Mouse (Mus musculus): ENCODE measurements at regions not wholly inside any gene's neighbourhood (a gene's known extent, or its start where the extent isn't known, plus 50 kb on each side); places are given as distances from the start of the nearest gene placed in this dataset.

DNA sequence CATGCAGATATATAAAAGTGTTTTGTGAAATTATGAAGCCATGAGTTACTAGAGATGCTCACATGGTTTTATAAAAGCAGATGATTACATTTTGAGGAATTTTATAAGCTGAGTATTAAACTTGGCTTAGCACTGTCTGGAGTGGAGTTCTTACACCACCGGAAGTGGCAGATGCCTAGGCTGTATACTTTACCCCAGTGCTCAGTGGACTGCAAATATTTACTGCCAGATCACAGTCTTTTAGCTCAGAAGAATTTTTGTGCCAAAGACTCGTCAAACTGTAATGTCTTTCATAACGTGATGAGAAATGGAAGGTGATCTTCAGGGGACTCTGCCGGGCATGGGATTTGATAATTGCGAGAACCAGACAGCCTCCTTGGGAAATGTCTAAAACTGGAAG is 136.1 kb upstream of the 9330182O14Rik start:
- H3K4me1 ChIP-seq, result peaks cover 5% of the 10 kb centered on the region
- no peak for TF ChIP-seq FLI1 (IDR thresholded peaks at IDR 0.05; ENCODE audit: low read length)
- TF ChIP-seq GATA1 (IDR thresholded peaks at IDR 0.05; ENCODE audit: borderline replicate concordance, low read length), result no peak
- peaks cover 5% of the 10 kb centered on the region for H3K36me3 ChIP-seq (replicated peaks; ENCODE audit: low read length)
- no peaks in the 10 kb centered on the region for H3K27me3 ChIP-seq (replicated peaks)
- no peaks in the 10 kb centered on the region for H3K9me3 ChIP-seq
- H3K4me3 ChIP-seq (replicated peaks), result no peak overlapping the region

- Histone ChIP-seq H3K36me3 (replicated peaks; ENCODE audit: low read length) (no peaks in the 10 kb centered on the region), H3K4me1 (peaks cover 6% of the 10 kb centered on the region), H3K9me3 (no peaks in the 10 kb centered on the region), H3K27me3 (replicated peaks) (no peaks in the 10 kb centered on the region), H3K4me3 (replicated peaks) (no peak overlapping the region)
- TF ChIP-seq FLI1 (IDR thresholded peaks at IDR 0.05; ENCODE audit: low read length) (no peak), GATA1 (IDR thresholded peaks at IDR 0.05; ENCODE audit: borderline replicate concordance, low read length) (no peak)
Observed at GRCm38 (mm10) chr15:40000022-40000421, 134.1 kb upstream of the 9330182O14Rik start.

- Histone ChIP-seq H3K9me3 (no peaks in the 10 kb centered on the region), H3K4me3 (replicated peaks) (no peak overlapping the region), H3K27me3 (replicated peaks) (no peaks in the 10 kb centered on the region), H3K36me3 (replicated peaks; ENCODE audit: low read length) (no peaks in the 10 kb centered on the region), H3K4me1 (peaks cover 13% of the 10 kb centered on the region)
- TF ChIP-seq GATA1 (IDR thresholded peaks at IDR 0.05; ENCODE audit: borderline replicate concordance, low read length), result no peak
- TF ChIP-seq FLI1 (IDR thresholded peaks at IDR 0.05; ENCODE audit: low read length), result no peak
Observed at GRCm38 (mm10) chr15:40005096-40005495, 129.1 kb upstream of the 9330182O14Rik start.

- TF ChIP-seq GATA1 (IDR thresholded peaks at IDR 0.05; ENCODE audit: borderline replicate concordance, low read length) (no peak), FLI1 (IDR thresholded peaks at IDR 0.05; ENCODE audit: low read length) (no peak)
- no peaks in the 10 kb centered on the region for H3K27me3 ChIP-seq (replicated peaks)
- H3K9me3 ChIP-seq, result no peaks in the 10 kb centered on the region
- H3K36me3 ChIP-seq (replicated peaks; ENCODE audit: low read length), result no peaks in the 10 kb centered on the region
- no peak overlapping the region for H3K4me3 ChIP-seq (replicated peaks)
- peaks cover 11% of the 10 kb centered on the region for H3K4me1 ChIP-seq
Observed at GRCm38 (mm10) chr15:40007844-40008243, 126.3 kb upstream of the 9330182O14Rik start.

DNA sequence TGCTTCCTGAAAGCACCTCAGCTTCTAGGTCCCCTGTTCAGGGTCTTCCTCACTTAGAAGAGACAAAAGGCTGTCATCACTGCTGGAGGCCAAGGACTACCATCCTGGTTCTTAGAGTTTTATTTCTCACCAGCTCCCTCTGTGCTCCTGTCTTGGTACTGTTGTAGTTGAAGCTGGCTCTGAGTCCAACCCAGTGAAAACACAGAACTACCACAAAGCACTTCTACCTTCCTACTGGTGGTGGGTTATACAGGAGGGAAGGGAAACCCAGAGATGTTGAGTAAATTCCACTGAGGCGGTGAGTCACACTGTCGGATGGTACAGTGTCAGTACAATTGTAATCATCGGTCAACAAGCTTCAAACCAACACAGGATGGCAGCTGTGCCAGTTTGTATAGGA is 120.3 kb upstream of the 9330182O14Rik start:
- peaks cover 30% of the 10 kb centered on the region for H3K4me1 ChIP-seq
- TF ChIP-seq FLI1 (IDR thresholded peaks at IDR 0.05; ENCODE audit: low read length), result no peak
- TF ChIP-seq GATA1 (IDR thresholded peaks at IDR 0.05; ENCODE audit: borderline replicate concordance, low read length), result no peak

GRCm38 (mm10) chr15:40017019-40017418 is 117.1 kb upstream of the 9330182O14Rik start:
- Histone ChIP-seq H3K4me1 (peaks cover 44% of the 10 kb centered on the region), H3K27me3 (replicated peaks) (no peaks in the 10 kb centered on the region), H3K9me3 (no peaks in the 10 kb centered on the region), H3K4me3 (replicated peaks) (no peak overlapping the region), H3K36me3 (replicated peaks; ENCODE audit: low read length) (peaks cover 2% of the 10 kb centered on the region)
- TF ChIP-seq FLI1 (IDR thresholded peaks at IDR 0.05; ENCODE audit: low read length) (no peak), GATA1 (IDR thresholded peaks at IDR 0.05; ENCODE audit: borderline replicate concordance, low read length) (no peak)

More for the DNA sequence above, 120.3 kb upstream of the 9330182O14Rik start:
- H3K4me3 ChIP-seq (replicated peaks), result no peak overlapping the region
- no peaks in the 10 kb centered on the region for H3K9me3 ChIP-seq
- no peaks in the 10 kb centered on the region for H3K27me3 ChIP-seq (replicated peaks)
- peaks cover 2% of the 10 kb centered on the region for H3K36me3 ChIP-seq (replicated peaks; ENCODE audit: low read length)

- Histone ChIP-seq H3K36me3 (replicated peaks; ENCODE audit: low read length) (peaks cover 2% of the 10 kb centered on the region), H3K4me3 (replicated peaks) (no peak overlapping the region), H3K4me1 (peaks cover 44% of the 10 kb centered on the region), H3K27me3 (replicated peaks) (no peaks in the 10 kb centered on the region), H3K9me3 (no peaks in the 10 kb centered on the region)
- no peak for TF ChIP-seq FLI1 (IDR thresholded peaks at IDR 0.05; ENCODE audit: low read length)
- no peak for TF ChIP-seq GATA1 (IDR thresholded peaks at IDR 0.05; ENCODE audit: borderline replicate concordance, low read length)
Observed at GRCm38 (mm10) chr15:40017597-40017996, 116.6 kb upstream of the 9330182O14Rik start.

DNA sequence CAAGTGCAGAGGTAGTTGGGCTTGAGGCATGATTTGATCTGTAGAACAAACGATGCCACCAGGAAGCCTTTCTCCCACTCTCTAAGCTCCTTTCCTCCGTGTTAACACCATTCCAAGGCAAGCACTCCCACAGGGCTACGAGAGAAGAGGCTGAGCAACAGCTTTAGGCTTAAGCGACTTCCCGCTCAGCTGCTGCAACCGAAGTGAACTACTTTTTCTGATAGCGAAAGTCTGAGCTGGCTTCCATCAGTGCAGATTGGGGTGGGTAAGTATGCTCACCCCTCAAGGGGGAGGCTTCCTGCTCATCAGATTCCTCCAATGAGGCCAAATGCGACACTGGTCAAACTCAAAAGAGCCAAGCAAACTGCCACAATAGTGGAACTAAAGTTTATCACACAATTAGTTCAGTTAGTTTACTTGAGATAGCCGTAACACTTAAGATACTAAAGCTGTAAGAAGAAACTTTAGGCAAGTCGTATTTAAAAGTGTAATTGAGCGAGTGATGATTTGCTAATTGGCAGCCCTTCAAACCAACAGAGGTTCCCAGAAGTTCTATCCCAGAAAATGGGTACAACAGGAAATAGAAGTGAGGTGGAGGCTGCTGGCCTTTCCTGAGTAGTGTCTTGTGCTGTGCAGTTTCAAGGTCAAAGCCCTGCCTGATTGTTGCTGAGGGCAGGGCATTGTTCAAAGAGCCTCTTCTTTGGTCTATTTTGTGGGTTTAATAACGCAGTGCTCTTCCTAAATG is 115.9 kb upstream of the 9330182O14Rik start:
- TF ChIP-seq GATA1 (IDR thresholded peaks at IDR 0.05; ENCODE audit: borderline replicate concordance, low read length) (no peak), FLI1 (IDR thresholded peaks at IDR 0.05; ENCODE audit: low read length) (no peak)
- H3K27me3 ChIP-seq (replicated peaks), result no peaks in the 10 kb centered on the region
- peak overlapping the region; percentile 73 for H3K4me3 ChIP-seq (replicated peaks)
- no peaks in the 10 kb centered on the region for H3K9me3 ChIP-seq
- peaks cover 44% of the 10 kb centered on the region for H3K4me1 ChIP-seq
- peaks cover 2% of the 10 kb centered on the region for H3K36me3 ChIP-seq (replicated peaks; ENCODE audit: low read length)

- peak overlapping the region; percentile 19 for H3K4me3 ChIP-seq (replicated peaks)
- no peak for TF ChIP-seq GATA1 (IDR thresholded peaks at IDR 0.05; ENCODE audit: borderline replicate concordance, low read length)
- no peak for TF ChIP-seq FLI1 (IDR thresholded peaks at IDR 0.05; ENCODE audit: low read length)
- H3K4me1 ChIP-seq, result peaks cover 41% of the 10 kb centered on the region
- no peaks in the 10 kb centered on the region for H3K9me3 ChIP-seq
- no peaks in the 10 kb centered on the region for H3K27me3 ChIP-seq (replicated peaks)
- H3K36me3 ChIP-seq (replicated peaks; ENCODE audit: low read length), result peaks cover 2% of the 10 kb centered on the region
Observed at GRCm38 (mm10) chr15:40018792-40019151, 115.4 kb upstream of the 9330182O14Rik start.

- no peak for TF ChIP-seq FLI1 (IDR thresholded peaks at IDR 0.05; ENCODE audit: low read length)
- TF ChIP-seq GATA1 (IDR thresholded peaks at IDR 0.05; ENCODE audit: borderline replicate concordance, low read length), result no peak
- H3K4me3 ChIP-seq (replicated peaks), result no peak overlapping the region
- H3K27me3 ChIP-seq (replicated peaks), result no peaks in the 10 kb centered on the region
- H3K9me3 ChIP-seq, result no peaks in the 10 kb centered on the region
- H3K36me3 ChIP-seq (replicated peaks; ENCODE audit: low read length), result peaks cover 2% of the 10 kb centered on the region
- peaks cover 37% of the 10 kb centered on the region for H3K4me1 ChIP-seq
Observed at GRCm38 (mm10) chr15:40019226-40019625, 114.9 kb upstream of the 9330182O14Rik start.

Measured in megakaryocyte, embryonic 14.5 days (primary cell).